Mouse (Mus musculus): Measurements from ENCODE around the gene Rnd2.

GRCm38 (mm10) chr11:101464211-101465100 is at the start of gene Rnd2:
- no peak for TF ChIP-seq POLR2A (IDR thresholded peaks at IDR 0.05; ENCODE audit: borderline replicate concordance, low read depth, low read length)
- no peak for TF ChIP-seq CTCF (IDR thresholded peaks at IDR 0.05; ENCODE audit: low read depth, low read length)

Measured in bone marrow macrophage, adult 2 months (primary cell).